Mouse (Mus musculus): ENCODE results near the gene Tlr3. TPM values are rescaled to one million over a fixed set of nuclear protein-coding genes. Genes with fewer than 3 reads are reported as not detected.

The Tlr3 gene
- polyA plus RNA-seq, 1 experiment from 2014 or later: 0.83 TPM

DNA sequence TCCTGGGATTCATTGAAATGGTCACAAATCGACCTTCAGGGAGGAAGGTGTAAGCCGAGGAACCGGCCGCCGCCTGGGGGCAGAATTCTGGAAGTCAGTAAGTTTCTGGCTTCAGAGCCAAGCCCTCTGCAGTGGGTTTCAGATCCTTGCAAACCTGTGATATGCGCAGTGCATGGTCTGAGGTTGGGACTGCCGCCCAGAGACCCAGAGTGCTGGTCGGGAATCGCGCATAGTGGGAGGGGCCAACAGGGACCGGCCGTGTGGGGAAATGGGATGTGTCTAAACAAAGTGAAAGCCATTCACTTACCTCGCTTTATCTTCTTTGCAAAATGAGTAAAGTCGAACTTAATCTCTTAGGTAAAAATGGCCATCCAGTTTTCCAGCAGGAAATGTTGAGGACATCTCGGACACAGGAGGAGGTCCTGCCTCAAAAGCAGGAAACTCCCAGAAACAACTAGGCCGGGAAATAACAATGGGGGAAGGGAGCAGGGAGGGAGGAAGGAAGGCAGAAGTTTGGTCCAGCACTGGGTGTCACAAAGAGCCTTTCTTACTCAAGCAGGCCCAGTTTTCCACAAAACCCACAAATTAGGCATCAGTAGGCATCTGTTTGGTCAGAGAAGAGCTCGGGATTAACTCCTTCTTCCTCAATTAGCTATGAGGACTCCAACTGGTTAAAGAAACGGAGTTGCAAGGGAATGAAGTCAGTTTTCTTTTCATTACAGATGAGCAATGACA, 567 bp downstream of the Tlr3 start:
- no peak overlapping the region for H3K27ac ChIP-seq (replicated peaks; ENCODE audit: low read depth, low read length)
- no peaks in the 10 kb centered on the region for H3K9me3 ChIP-seq (ENCODE audit: control insufficient read depth, low read length)
- H3K36me3 ChIP-seq (ENCODE audit: control insufficient read depth, insufficient read depth, low read length): no peaks in the 10 kb centered on the region
- 15% methylated on average over 18 of the region's 18 CpGs for WGBS
- ATAC-seq (ENCODE audit: insufficient number of reproducible peaks, low FRiP score, low TSS enrichment, low read depth): peak; percentile 88
- H3K4me1 ChIP-seq (ENCODE audit: control insufficient read depth, insufficient read depth, low read length): no peaks in the 10 kb centered on the region
- peak overlapping the region; percentile 39 for H3K4me2 ChIP-seq (ENCODE audit: low read depth, severe bottlenecking)
- no peak overlapping the region for H3K4me3 ChIP-seq (ENCODE audit: low read depth, low read length)
- DNase-seq (ENCODE audit: low spot score): peak; percentile 78
- no peaks in the 10 kb centered on the region for H3K27me3 ChIP-seq (ENCODE audit: control insufficient read depth, insufficient read depth, low read length)
- no peak overlapping the region for H3K9ac ChIP-seq (ENCODE audit: low read length)

DNA sequence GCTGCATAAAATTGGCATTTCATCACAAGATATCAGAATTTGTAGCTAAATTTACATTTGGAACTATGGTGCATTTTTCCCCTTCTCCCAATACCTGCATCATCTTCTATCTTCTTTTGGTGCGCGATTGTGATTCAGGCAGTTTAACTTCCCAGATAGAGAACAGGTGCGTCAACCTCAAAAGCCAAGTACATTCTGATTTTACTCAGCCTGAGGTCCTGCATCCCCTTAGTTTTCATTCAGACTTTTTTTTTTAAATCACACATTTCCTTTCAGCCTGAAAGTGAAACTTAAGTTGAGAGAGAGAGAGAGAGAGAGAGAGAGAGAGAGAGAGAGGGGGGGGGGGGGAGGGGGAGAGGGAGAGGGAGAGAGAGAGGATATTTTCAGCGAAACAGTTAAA, 1.2 kb downstream of the Tlr3 start:
- 52% methylated on average over 4 of the region's 4 CpGs for WGBS
- no peak overlapping the region for H3K4me3 ChIP-seq (ENCODE audit: low read depth, low read length)
- H3K4me1 ChIP-seq (ENCODE audit: control insufficient read depth, insufficient read depth, low read length): no peaks in the 10 kb centered on the region
- ATAC-seq (ENCODE audit: insufficient number of reproducible peaks, low FRiP score, low TSS enrichment, low read depth) (no peak), DNase-seq (ENCODE audit: low spot score) (no peak)
- no peaks in the 10 kb centered on the region for H3K9me3 ChIP-seq (ENCODE audit: control insufficient read depth, low read length)
- H3K4me2 ChIP-seq (ENCODE audit: low read depth, severe bottlenecking): peak overlapping the region; percentile 39
- no peak overlapping the region for H3K9ac ChIP-seq (ENCODE audit: low read length)
- H3K27ac ChIP-seq (replicated peaks; ENCODE audit: low read depth, low read length): no peak overlapping the region
- no peaks in the 10 kb centered on the region for H3K27me3 ChIP-seq (ENCODE audit: control insufficient read depth, insufficient read depth, low read length)
- H3K36me3 ChIP-seq (ENCODE audit: control insufficient read depth, insufficient read depth, low read length): no peaks in the 10 kb centered on the region

DNA sequence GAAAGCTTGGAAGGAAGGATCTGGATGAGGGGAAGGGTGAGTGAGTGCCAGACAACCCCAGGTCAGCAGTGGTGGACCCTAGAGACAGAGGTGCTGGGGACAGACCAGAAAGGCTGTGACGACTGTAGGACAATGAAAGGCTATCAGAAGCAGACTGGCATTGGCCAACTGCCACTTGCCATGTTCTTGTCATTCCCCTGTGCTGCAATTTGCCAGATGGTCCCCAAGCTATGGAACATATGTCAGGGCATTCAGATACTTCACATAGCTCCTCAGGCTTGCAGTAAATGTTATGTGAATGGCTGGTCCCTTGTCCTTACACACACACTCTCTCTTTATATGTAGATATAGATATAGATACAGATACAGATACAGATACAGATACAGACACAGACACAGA, 27.6 kb downstream of the Tlr3 start:
- H3K4me1 ChIP-seq (ENCODE audit: control insufficient read depth, insufficient read depth, low read length): peaks cover 4% of the 10 kb centered on the region; the same call in 1 of the 2 replicates
- no peak overlapping the region for H3K9ac ChIP-seq (ENCODE audit: low read length)
- H3K9me3 ChIP-seq (ENCODE audit: control insufficient read depth, low read length): no peaks in the 10 kb centered on the region
- no peak for DNase-seq (ENCODE audit: low spot score)
- WGBS: 63% methylated on average over 1 of the region's 1 CpGs
- no peak for ATAC-seq (ENCODE audit: insufficient number of reproducible peaks, low FRiP score, low TSS enrichment, low read depth)
- no peaks in the 10 kb centered on the region for H3K27me3 ChIP-seq (ENCODE audit: control insufficient read depth, insufficient read depth, low read length)
- no peak overlapping the region for H3K4me3 ChIP-seq (ENCODE audit: low read depth, low read length)
- no peak overlapping the region for H3K27ac ChIP-seq (replicated peaks; ENCODE audit: low read depth, low read length)
- H3K4me2 ChIP-seq (ENCODE audit: low read depth, severe bottlenecking): no peak overlapping the region
- no peaks in the 10 kb centered on the region for H3K36me3 ChIP-seq (ENCODE audit: control insufficient read depth, insufficient read depth, low read length)

DNA sequence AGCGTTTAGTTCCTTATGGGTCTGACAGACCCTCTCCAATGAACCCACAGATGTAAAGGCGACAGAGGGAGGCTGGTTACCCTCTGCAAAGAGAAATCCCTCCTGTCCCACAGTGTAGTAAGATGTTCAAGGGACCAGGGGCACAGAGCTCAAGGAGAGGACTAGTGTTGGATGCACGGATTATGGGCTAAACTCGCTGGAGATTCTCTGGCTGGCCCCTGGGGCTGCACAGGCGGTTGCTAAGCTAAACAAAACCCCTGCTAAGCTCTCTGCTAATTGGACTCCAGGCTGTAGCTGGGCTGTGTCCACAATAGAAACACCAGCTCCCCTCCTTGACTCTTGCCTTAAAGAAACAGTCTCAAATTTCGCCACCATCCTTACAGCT, 28.9 kb downstream of the Tlr3 start, which contains the start of gene Fam149a:
Gene Fam149a (minus strand): TSS at position 329 of the 385 bp plus-strand sequence.
- peaks cover 4% of the 10 kb centered on the region; the same call in 1 of the 2 replicates for H3K4me1 ChIP-seq (ENCODE audit: control insufficient read depth, insufficient read depth, low read length)
- ATAC-seq (ENCODE audit: insufficient number of reproducible peaks, low FRiP score, low TSS enrichment, low read depth) (0 out of 2 replicates have a peak, but pooled peaks have one; percentile 47), DNase-seq (ENCODE audit: low spot score) (peak; percentile 50)
- H3K36me3 ChIP-seq (ENCODE audit: control insufficient read depth, insufficient read depth, low read length): no peaks in the 10 kb centered on the region
- H3K9me3 ChIP-seq (ENCODE audit: control insufficient read depth, low read length): no peaks in the 10 kb centered on the region
- H3K4me2 ChIP-seq (ENCODE audit: low read depth, severe bottlenecking): peak within 1 kb of the TSS; percentile 96
- peak within 1 kb of the TSS; percentile 22 for H3K9ac ChIP-seq (ENCODE audit: low read length)
- peak within 1 kb of the TSS; percentile 36 for H3K4me3 ChIP-seq (ENCODE audit: low read depth, low read length)
- H3K27ac ChIP-seq (replicated peaks; ENCODE audit: low read depth, low read length): no peak within 1 kb of the TSS
- WGBS: 3% methylated on average over 6 of the region's 6 CpGs
- H3K27me3 ChIP-seq (ENCODE audit: control insufficient read depth, insufficient read depth, low read length): no peaks in the 10 kb centered on the region

DNA sequence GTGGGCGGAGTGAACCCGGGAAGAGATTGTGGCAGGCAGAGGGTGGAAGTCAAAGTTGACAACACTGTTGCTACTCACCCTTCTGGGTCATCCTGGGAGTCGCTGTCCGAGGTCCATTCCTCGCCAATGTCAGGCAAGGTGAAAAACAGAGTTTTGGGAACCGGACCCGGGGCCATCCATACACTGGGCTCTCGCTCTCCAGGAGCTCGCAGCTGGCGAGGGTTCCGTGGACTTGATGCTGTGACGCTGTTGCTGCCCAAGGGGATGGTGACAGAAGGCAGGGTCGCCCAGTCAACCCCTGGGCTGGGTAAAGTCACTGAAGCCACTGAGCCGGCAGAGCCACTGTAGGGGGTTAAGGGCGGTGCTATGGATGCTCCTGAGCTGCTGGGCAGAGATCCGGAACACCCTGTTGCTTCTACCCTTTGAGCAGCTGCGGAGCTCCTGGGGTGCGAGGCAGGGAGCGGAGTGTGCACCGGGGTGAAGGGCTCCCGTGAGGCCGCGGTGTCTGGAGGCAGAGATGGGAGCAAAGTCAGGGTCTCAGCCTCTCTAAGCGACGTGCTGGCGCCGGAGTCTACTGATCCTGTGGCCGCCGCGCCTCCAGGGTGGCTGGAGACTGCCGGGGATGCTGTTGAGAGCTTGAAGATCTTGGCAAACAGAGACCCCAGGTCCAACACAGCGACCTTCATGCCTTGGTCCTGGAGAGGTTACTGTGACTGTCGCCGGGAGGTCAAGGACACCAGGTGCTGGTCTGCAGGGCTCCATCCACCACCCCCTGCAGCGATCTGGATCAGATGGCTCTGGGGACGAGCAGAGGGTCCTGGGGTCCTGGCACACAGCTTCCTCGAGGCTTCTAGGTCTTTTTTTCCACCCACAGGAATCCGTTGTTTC, 29.6 kb downstream of the Tlr3 start:
- Histone ChIP-seq H3K4me1 (ENCODE audit: control insufficient read depth, insufficient read depth, low read length) (peaks cover 4% of the 10 kb centered on the region; the same call in 1 of the 2 replicates), H3K27ac (replicated peaks; ENCODE audit: low read depth, low read length) (no peak overlapping the region), H3K36me3 (ENCODE audit: control insufficient read depth, insufficient read depth, low read length) (no peaks in the 10 kb centered on the region), H3K9ac (ENCODE audit: low read length) (peak overlapping the region; percentile 22), H3K27me3 (ENCODE audit: control insufficient read depth, insufficient read depth, low read length) (no peaks in the 10 kb centered on the region), H3K4me2 (ENCODE audit: low read depth, severe bottlenecking) (peak overlapping the region; percentile 96), H3K4me3 (ENCODE audit: low read depth, low read length) (peak overlapping the region; percentile 36), H3K9me3 (ENCODE audit: control insufficient read depth, low read length) (no peaks in the 10 kb centered on the region)
- 2% methylated on average over 38 of the region's 38 CpGs for WGBS
- DNase-seq (ENCODE audit: low spot score): peak; percentile 41
- 0 out of 2 replicates have a peak, but pooled peaks have one; percentile 31 for ATAC-seq (ENCODE audit: insufficient number of reproducible peaks, low FRiP score, low TSS enrichment, low read depth)

DNA sequence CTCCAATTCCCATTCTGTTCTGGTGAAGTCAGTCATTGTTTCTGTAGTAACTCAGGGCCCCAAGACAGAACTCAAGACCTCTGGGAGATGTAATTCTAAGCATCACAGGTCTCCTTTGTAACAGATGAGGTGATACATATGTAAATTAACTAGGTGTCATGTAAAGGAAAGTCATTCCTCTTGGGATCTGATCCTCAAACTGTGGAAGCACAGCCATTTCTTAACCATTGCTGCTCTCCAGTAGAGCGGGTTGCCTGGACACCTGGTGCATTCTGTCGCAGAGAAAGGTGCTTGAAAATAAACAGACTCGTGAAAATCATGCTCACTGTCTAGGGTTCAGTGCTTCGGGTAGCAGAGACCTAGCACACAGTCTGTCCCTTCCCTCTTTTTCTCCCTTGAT, 30.3 kb downstream of the Tlr3 start:
- no peak overlapping the region for H3K27ac ChIP-seq (replicated peaks; ENCODE audit: low read depth, low read length)
- no peaks in the 10 kb centered on the region for H3K9me3 ChIP-seq (ENCODE audit: control insufficient read depth, low read length)
- H3K4me2 ChIP-seq (ENCODE audit: low read depth, severe bottlenecking): peak overlapping the region; percentile 96; the same call in 1 of the 2 replicates
- DNase-seq (ENCODE audit: low spot score): no peak
- no peak for ATAC-seq (ENCODE audit: insufficient number of reproducible peaks, low FRiP score, low TSS enrichment, low read depth)
- H3K36me3 ChIP-seq (ENCODE audit: control insufficient read depth, insufficient read depth, low read length): no peaks in the 10 kb centered on the region
- peaks cover 4% of the 10 kb centered on the region; the same call in 1 of the 2 replicates for H3K4me1 ChIP-seq (ENCODE audit: control insufficient read depth, insufficient read depth, low read length)
- WGBS: 13% methylated on average over 4 of the region's 4 CpGs
- 0 out of 2 replicates have a peak overlapping the region, but pooled peaks have one; percentile 6 for H3K4me3 ChIP-seq (ENCODE audit: low read depth, low read length)
- H3K27me3 ChIP-seq (ENCODE audit: control insufficient read depth, insufficient read depth, low read length): no peaks in the 10 kb centered on the region
- no peak overlapping the region for H3K9ac ChIP-seq (ENCODE audit: low read length)

DNA sequence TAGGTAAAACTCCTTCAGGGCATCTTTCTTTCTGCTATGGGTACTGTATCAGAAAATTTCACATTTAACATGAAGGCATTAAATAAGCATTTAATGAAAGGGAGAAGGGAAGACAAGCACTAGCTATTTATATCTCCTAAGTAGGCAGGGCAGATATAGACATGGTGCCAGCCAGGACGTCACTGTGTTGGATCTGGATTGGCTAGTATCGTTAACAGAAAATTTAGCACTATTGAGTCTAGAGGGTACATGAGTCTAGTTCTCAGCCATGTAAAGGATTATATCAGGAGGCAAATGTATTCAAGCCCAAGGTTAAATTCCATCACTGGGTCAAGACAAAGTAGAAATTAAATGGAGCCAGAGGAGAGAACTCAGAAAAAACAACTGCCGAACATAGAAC, 36.8 kb downstream of the Tlr3 start:
- H3K4me1 ChIP-seq (ENCODE audit: control insufficient read depth, insufficient read depth, low read length): no peaks in the 10 kb centered on the region
- H3K27ac ChIP-seq (replicated peaks; ENCODE audit: low read depth, low read length): no peak overlapping the region
- H3K9ac ChIP-seq (ENCODE audit: low read length): no peak overlapping the region
- no peaks in the 10 kb centered on the region for H3K36me3 ChIP-seq (ENCODE audit: control insufficient read depth, insufficient read depth, low read length)
- H3K4me2 ChIP-seq (ENCODE audit: low read depth, severe bottlenecking): no peak overlapping the region
- no peak for DNase-seq (ENCODE audit: low spot score)
- no peaks in the 10 kb centered on the region for H3K27me3 ChIP-seq (ENCODE audit: control insufficient read depth, insufficient read depth, low read length)
- WGBS: 89% methylated on average over 3 of the region's 3 CpGs
- no peak for ATAC-seq (ENCODE audit: insufficient number of reproducible peaks, low FRiP score, low TSS enrichment, low read depth)
- no peaks in the 10 kb centered on the region for H3K9me3 ChIP-seq (ENCODE audit: control insufficient read depth, low read length)
- H3K4me3 ChIP-seq (ENCODE audit: low read depth, low read length): no peak overlapping the region

DNA sequence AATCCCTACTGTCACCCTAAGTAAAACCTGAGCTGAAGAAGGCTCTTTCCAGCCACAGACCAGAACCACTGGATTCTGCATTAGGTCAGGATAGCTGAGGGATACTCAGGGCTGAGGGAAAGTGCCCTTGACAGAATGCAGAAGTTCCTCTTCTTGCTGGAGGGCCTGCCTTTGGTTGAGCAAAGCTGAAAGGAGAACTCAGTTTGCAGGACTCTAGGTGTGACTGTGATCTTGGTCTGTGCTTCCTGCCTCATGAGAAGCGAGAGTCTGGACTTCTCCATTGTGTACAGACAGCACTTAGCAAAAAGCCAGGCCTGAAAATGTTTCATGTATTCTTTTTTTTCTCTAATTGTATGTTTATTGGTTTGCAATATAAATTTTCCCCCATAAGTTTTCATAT, 43.7 kb downstream of the Tlr3 start:
- H3K9ac ChIP-seq (ENCODE audit: low read length): no peak overlapping the region
- WGBS: 91% methylated on average over 1 of the region's 1 CpGs
- DNase-seq (ENCODE audit: low spot score) (no peak), ATAC-seq (ENCODE audit: insufficient number of reproducible peaks, low FRiP score, low TSS enrichment, low read depth) (no peak)
- no peaks in the 10 kb centered on the region for H3K9me3 ChIP-seq (ENCODE audit: control insufficient read depth, low read length)
- no peaks in the 10 kb centered on the region for H3K36me3 ChIP-seq (ENCODE audit: control insufficient read depth, insufficient read depth, low read length)
- no peak overlapping the region for H3K4me3 ChIP-seq (ENCODE audit: low read depth, low read length)
- no peaks in the 10 kb centered on the region for H3K4me1 ChIP-seq (ENCODE audit: control insufficient read depth, insufficient read depth, low read length)
- no peak overlapping the region for H3K27ac ChIP-seq (replicated peaks; ENCODE audit: low read depth, low read length)
- no peak overlapping the region for H3K4me2 ChIP-seq (ENCODE audit: low read depth, severe bottlenecking)
- H3K27me3 ChIP-seq (ENCODE audit: control insufficient read depth, insufficient read depth, low read length): no peaks in the 10 kb centered on the region
